Mouse (Mus musculus) lung, adult 18-20 months (tissue): ENCODE results near the gene Ccr6.

Source experiments
- DNase-seq, 2 experiments: peaks; one replicate each; pipeline ENCODE4 v3.0.0; 2022; ENCODE audit warnings: mixed read lengths in 2 of 2

Ccr6 gene

DNA sequence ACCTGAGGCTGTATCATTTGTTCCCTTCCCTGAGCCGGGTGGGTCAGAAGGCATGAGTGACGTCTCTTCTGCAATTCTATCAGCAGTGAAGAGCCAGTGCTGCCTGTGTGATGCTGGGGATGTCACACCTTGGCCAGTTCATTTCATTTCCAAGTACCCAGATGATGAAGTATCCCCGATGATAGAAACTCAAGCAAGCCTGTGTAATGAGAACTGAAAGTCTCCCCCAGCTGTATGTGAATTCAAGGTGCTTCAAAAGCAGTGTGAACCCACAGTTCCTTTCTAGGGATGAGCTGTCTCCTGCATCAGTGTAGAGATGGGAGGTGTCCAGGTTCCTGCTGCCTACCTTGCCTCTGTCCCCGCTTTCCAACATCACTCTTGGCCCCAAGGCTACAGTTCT lies 1.3 kb upstream of the Ccr6 start:
- DNase-seq, result no peak

DNA sequence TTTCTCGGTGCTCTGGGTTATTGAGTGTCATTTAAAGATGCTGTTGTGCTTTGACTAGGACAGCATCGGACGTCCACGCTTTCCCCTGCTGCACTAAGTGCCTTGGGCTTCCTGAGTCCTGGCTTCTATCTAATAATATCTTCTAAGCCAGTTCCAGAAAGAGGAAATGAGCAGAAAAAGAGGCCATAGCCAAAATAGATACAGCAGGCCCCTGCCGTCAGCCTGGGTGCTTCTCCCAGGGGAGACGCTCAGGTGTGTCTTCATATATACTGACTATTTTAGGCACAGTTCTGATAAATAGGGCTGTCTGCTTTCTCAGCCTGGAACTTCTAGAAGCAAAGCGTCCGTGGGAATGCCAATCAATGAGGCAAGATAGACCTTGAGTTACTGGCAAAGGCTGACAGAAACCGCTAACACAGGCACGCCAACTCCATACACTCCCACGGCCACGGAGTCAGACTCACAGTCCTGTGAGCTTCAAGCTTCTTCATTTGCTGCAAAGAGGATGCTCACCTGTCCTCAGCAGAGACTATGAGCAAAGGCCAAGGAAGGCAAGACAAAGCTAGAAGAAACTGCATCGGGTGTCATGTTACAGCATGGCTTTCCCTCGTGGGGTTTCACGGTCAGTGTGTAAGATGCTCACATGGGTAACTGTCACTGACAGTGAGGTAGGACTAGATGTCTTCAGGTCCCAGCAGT lies 2.3 kb downstream of the Ccr6 start:
- no peak for DNase-seq

DNA sequence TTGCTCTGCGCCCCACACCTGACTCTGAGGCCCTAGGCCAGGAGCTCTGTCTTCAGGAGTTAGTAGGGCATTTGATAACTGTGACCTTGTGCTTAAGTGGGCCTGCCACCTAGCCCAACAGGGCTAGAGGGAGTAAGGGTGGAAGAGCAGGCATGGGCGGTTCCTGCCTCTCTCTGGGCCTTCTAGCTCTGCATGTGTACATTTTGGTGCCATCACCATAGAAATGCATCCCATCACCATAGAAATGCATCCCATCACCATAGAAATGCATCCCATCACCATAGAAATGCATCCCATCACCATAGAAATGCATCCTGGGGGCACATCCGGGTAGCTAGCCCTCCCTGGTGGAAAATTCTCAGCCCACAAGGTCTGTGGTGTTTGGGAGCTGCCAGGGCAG lies 3.7 kb downstream of the Ccr6 start:
- no peak for DNase-seq

DNA sequence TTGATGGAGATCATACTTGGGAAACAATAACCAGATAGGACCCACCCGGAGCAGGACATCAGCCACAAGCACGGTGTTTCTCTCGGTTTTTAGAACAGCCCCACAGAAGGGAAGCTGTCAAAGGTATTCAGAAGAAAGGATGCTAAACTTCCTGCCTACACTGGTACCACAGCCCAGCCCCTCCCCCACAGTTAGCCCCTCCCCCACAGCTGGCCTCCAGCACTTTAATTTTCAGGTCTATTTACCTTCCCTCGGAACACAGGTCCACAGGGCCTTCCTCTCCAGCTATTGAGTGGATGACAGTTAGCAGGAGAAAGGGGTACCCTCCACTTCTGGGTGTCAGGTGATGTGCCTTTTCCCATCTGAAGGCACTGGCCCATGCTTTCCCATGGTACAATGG lies 4.7 kb downstream of the Ccr6 start:
- DNase-seq, result no peak

DNA sequence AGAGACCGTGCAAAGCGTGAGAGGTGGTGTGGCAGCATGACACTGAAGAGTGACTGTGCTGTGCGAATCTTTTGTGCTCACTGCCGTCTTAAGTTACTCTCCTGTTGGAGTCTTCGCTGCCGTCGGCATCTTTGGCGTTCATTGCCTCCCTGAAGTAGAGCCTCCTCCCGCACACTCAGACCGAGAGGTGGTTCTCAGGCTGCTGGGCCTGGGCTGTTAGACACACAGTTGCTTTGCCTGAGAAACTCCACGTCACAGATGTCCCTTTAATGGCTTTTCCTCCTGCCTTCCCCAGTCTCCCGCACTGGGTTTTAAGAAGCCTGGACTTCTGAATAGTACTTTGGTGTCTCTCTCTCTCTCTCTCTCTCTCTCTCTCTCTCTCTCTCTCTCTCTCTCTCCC lies 5.8 kb downstream of the Ccr6 start:
- no peak for DNase-seq

DNA sequence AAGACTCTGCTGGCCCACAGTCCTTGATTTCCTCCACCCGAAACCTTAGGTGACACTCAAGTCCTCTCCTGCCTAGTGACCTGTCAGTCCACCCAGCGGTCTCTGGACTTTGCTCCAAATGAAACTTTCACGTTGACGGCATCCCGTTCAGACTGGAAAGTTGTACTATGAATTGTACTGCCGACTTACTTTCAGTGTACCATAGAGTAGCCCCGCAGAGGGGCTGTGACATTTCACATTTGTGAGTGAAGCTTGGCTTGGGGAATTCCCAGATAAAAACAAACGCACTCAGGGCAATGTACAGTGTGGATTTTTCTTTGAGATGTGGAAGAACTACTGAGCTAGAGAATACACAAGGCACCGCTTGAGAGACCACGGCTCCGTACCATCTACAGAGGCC lies 6.3 kb downstream of the Ccr6 start:
- no peak for DNase-seq

DNA sequence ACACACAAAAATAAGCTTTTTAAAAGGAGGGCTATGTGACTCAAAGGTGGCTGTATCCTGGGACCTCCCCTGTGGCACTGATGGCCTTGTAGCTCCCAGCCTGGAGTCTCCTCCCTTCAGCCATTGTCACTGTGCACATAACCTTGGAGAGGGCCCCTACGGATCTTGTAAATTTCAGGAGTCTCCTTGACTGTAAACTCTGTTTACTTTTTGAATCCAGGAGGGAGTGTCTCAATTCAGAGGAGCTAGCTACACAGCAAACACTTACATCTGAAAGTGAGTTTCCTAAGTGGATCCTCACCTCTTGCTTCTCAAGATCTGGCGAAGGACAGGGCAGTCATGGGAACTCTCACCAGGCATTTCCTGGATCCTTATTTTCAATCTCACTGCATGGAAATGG lies 8.3 kb downstream of the Ccr6 start:
- DNase-seq, result peak in 1 of 2 experiments; percentile 41

DNA sequence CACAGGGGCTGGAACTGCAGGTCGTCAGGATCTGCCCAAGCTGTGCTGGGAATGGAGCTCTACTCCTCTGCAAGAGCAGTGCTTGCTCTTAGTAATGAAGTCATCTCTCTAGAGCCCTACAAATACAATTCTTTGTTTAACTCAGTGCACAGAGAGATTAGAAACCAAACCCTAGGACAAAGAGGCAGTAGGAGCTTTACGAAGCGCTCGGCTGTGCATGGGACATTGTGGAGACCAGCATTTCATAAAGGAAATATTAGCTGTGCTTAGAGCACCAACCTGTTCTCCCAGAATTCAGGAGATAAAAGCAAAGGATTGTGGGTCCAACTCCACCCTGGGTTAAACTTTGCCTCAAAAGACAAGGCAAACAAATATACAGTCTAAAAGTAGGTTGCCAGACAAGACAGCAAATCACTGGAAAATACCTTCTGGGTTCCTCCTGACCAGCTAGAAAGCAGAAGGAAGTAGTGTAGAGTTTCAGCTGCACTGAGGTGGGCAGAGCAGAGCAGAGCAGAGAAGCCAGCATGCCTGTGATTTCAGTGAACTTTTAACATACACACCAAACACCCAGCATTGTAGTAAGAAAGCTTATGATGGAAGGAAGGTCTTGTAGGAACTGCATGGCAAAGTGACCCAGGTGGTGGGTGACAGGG lies 10.4 kb downstream of the Ccr6 start:
- DNase-seq, result no peak

DNA sequence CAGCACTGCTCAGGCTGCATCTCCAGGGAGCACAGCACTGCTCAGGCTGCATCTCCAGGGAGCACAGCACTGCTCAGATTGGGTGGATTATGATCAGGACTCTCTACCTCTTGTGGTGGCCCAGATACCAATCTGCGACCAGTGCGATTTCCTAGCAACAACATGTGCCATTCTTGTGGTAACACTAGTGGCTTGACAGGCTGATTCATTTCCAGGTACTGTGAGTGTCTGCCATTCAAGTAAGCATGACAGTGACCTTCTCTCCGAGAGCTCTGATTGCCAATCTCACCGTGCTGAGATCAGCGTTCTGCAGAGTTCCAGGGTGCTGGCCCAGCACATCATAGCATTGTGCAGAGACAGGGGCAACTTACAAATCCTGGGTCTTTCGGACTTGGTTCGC lies 15.9 kb downstream of the Ccr6 start:
- DNase-seq, result no peak

DNA sequence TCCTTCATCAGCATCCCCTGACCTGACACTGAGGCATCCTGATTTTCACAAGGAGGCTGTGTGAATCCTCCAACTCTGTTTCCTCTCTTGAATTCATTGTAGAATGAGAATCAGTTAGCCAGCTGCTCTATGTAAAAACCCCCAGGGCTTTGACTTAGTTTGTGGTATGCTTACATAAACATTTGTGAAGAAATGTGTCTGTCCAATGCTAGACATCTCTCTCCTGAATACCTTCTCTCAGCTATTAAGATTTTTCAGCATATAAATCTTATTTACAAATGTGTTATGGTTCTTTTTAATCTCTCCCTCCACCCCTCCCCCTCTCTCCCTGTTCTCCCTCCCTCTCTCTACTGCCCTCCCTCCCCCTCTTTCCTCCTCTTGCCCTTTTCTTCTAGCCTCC lies 18.4 kb downstream of the Ccr6 start:
- DNase-seq, result no peak

DNA sequence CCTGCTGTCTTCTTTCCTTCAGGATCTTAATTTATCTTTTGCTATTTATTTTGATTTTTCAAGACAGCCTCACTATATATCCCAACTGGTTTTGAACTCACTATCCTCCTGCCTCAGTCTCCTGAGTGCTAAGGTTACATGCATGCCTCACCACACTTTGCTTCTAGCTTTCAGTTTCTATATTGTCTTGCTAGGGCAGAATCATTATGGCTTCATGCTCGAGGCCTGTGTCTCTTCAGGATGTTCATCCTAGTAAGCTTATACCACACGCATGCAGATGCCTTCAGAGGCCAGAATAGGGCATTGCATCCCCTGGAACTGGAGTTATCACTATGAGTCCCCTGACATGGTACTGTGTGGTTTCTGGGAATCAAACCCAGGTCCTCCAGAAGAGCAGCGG lies 19.1 kb downstream of the Ccr6 start:
- DNase-seq, result no peak

DNA sequence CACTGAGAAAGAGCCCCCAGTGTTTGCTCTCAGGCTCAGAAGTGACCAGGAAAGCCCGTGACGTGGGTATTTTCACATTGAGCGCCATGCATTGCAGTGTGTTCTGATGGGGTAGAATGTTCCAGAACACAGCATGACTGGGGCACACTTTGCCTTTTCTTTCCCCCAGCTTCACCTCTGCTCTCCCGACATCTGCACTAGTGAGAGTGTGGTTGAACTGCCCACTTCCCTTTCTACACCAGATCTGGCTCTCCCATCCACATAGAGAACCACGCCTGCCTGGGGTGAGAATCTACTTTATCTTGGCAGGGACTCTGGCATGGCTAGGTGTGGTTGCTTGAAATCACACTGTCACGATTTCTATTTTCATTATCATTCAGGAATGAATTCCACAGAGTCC lies 19.7 kb downstream of the Ccr6 start:
- no peak for DNase-seq

DNA sequence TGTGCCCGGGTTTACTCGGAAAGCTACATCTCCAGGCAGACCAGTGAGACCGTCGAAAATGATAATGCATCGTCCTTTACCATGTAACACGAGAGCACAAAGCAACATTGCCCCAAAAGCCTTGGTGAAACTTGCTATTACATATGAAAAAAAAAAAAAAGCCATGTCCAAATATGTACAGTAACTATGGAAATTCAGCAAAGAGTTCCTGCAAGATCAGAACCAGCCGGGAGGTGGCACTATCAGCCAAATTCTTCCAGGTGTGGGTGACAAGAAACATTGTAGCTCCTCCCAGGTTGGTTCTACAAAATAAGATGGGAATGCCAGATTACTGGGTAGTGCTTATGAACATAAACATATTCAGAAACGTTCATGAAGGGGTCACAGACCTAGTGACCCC lies 21.1 kb downstream of the Ccr6 start:
- DNase-seq, result no peak

DNA sequence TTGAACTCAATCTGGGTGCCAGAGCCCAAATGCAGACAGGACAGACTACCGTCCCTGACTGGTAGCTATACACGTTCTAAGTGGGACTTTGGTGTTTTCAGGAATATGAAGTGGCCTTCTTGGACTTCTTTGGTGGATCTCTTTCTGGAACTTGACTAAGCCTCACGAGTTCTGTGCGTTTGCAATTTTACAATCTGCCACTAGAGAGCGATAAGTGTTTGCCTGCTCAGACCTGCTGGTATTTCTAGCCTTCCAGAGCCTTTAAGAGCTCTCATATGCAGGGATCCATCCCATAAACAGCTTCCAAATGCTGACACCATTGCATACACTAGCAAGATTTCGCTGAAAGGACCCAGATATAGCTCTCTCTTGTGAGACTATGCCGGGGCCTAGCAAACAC lies 28.8 kb downstream of the Ccr6 start:
- DNase-seq, result peak; percentile 25 to 62

DNA sequence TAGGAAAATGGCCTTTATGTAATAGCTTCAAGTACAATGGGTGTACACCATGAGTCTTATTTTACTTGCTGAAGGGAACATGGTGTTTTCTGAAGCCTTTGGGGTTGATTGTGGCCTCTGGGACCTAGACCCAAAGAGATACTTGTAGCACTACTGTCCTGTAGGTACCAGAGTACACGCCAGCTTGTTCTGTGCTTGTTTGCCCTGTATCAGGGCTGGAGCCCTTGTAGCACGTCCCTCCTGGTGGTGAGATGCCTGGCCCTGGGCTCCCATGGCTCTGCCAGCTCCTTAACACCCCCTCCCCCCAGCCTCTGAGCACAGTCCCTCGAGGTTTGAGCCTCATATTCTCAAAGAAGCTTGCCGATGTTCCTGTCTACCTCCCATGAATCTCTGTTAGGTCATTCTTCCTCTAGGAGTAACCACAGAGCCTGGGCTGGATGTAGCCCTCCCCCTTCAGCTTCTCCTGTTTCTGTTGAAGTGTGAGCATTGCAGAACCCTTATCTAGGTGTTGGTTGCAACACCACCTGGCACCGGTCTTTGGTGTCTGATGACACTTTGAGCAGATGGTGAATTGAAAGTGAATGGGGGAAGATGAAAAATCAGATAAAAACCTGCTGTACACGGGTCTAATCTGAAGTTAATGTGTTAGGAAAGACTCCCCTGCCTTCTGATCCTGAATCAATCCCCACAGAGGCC lies 36.4 kb downstream of the Ccr6 start:
- peak; percentile 72 to 80 for DNase-seq

DNA sequence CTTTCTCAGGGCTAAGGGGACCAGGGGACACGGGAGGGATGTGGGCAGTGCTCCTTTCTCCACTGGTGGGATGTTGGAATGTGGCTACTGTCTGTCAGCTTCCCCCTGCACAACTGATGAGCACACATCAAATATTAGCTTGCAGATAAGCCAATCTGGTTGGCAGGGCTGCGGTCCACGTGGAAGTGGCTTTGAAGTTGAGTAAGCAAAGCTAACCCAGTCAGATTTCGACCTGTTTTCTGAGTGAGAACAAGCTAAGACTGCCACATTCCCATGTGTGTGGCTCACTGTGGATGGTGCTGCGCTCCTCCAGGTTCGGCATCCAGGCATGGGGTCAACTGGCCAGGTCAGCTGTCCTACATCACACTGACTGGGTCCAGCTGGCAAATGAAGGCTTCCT lies 37.1 kb downstream of the Ccr6 start:
- no peak for DNase-seq

DNA sequence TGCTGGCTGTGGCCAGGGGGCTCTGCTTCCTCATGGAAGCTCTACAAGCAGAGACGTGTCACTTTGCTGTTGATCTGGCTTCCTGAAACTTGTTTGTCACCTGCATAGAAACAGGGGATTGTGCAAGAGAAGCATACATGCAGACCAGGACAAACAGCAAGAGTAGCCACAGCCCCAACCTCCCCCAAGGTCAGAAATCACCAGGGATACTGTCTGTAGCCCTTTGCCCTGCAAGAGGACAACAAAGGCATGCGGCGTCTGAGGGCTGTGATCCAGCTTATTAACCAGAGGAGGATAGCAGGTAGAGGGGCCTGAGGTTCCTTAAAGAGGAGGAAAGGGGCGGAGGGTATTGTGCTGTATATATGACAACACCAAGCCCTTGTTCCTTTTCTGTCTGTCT lies 40.2 kb downstream of the Ccr6 start:
- DNase-seq, result no peak

DNA sequence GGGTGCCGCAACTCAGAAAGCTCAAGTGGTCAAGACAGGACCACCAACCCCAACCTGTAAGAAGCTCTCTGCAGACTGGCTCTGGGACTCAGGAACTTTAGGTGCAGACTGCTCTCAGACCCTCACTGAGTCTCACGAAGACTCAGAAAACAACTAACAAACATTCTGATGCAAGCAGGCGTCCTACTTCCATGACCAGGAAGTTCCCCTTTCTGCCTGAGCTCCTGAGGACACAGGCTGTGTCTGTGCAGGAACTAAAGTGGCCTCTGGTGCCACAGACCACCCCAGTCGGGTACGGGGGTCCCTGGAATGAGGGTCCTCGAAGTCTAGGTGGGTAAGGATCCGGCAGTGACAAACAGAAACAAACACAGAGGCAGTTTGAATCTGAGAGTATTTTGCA lies 40.8 kb downstream of the Ccr6 start:
- DNase-seq, result no peak

DNA sequence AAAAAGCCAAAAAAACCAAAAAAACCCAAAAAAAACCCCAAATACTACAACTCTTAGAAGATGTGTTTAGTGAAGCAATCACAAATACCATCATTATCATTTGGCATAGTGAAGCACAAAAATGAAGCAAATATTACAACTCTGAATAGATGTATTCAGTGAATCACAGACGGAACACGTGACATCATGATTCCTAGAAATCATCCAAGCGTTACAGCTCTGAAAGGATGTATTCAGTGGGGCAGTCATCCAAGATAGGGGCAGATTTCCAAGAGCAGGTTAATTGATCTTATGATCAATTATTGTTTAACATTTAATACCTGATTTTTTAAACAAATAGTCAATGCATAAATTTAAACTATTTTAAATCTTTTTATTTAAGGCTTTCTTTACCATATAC lies 41.4 kb downstream of the Ccr6 start:
- no peak for DNase-seq

DNA sequence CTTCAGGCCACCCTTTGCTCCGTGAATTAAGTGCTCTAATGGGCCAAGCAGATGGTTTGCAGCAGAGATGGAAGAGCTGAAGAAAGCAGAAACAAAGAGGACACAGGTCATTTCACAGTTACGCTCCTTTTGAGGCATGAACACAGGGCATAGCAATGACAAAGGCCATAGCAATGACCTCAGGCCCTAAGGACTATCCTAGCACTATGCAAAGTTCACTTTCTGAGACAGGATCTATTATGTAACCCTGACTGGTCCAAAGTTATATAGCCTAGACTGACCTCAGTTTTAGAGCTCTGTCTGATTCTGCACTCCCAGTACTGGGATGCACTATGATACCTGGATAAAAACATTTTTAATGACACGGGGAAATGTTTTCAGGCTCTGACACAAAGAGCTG lies 42.5 kb downstream of the Ccr6 start:
- DNase-seq, result no peak

DNA sequence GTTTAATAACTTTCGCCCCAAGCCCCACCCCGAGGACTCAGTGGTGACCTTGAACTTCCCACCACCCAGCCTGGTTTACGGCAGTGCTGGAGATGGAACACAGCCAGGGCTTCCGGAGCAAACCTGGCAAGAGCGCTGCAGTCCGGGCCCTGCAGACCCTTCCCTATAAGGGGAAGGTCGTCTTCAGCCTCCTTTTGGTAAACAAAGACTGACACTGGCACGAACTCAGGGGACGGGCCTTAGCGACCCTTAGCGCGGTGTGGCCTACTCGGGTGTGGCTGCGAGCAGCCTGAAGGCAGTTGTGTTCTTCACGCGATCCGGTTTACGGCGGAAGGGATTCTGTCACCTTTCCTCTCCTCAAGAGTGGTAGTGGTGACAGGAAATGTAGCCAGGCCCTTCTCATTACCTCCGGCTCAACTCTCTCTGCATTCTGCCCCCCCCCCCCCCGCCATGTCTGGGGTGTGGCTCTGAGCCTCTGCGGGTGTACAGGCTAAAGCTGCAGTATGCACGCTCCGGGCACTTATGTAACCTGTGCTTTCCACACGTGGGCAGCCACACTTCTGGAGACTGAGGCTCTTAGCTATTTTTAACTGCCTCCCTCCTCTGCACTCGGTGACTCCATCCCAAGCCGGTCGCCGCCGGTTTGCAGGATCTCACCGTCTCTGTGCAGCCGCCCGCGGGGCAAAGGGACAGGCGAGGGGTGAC lies 47.1 kb downstream of the Ccr6 start, which contains the start of gene Mpc1:
Gene Mpc1, plus strand, starts transcription at position 84 of the 705 bp plus-strand sequence.
- peak; percentile 80 to 84 for DNase-seq

DNA sequence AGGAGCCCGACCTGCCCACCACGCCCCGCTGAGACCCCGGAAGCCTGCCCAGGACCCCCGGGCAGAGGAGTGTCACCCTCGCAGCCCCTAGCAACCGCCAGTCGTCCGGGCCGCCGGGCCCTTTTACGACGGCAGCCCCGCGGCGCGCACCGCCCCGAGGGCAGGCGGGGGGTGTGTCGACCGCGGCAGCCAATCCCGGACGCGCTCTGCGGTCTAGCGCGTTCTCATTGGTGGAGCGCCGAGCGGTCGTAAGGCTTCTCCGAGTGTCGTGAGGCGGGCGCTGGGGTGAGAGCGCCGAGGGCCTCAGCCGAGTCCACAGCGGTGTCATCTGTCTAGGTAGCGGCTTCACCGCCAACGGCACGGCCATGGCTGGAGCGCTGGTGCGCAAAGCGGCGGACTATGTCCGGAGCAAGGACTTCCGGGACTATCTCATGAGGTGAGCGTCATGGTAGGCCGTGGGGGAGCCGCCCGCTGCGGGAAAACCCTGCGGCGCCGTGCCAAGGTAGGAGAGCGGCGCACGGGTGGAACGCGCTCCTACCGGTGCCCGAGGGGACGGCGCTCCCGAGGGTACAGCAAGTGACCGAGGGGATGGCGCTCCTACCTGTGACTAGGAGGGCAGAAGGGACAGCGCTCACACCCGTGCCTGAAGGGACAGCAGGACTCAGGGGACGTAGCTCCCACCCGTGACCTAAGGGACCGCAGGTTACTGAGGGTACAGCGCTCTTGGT lies 47.8 kb downstream of the Ccr6 start:
- DNase-seq, result peak; percentile 95 to 96

DNA sequence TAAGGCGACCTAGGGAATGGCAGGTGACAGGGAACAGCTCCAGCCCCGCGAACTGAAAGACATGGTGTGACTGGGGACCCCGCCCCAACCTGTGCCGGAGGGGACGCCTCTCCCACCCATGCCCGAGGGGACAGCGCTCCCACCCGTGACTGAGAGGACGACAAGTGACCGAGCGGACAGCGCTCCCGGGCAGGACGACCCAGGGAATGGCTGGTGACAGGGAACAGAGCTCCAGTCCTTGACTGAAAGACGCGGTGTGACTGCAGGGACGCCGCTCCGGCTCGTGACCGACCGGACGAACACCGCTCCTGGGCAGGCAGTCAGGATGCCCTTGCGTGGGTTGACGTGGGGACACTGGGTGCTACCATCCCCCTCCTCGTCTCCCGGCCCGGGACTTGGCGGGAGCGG lies 48.4 kb downstream of the Ccr6 start:
- peak; percentile 34 to 44 for DNase-seq
